Mouse (Mus musculus) left cerebral cortex, postnatal 36 days (tissue): ENCODE measurements at regions not wholly inside any gene's neighbourhood (a gene's known extent, or its start where the extent isn't known, plus 50 kb on each side); places are given as distances from the start of the nearest gene placed in this dataset.
A peak's percentile ranks its signal among the peaks of the same experiment; 100 is the strongest.

Experiments used
- DNase-seq, 2 experiments: peaks; one replicate each; pipeline ENCODE4 v3.0.0; 2021 to 2022; ENCODE audit warnings: low spot score in 2 of 2, mixed read lengths in 1 of 2
- intact Hi-C: fragments of 180-260 bp; cut with DNase I; formaldehyde crosslinking; loops from one replicate; pipeline ENCODE4 v1.15.1; 2025

DNA sequence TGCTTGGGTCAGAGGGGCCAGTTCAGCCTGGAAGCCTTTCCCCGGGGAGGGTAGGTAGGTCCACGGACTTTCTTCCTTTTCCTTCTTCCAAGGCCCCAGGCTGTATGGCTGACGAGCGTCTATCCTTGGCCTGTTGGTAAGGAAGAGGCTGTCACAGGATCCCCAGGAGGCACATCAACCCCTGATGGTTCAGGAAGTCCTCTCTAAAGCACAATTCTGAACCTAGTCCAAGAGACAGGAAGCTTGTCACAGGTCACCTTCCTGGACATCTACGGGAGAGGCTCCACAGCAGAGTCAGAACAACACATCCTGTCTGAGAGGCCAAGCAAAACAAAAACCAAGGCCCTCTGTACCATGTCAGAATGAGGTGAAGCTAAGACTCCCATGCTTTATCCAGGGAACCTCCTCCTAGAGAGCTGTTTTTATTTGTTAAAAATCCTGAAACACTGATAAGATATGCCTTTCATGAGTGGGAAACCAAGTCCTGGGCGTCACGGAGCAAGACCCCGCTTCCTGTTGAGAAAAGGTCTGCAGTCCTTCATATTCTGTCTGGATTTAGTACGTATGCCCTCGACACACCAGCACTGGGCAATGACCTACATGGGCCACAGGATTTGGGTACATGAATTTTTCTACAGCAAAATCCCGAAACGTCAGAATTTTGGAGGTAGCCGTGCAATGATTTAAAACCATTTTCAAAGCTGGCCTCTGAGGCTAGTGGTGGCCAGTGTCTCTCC, 52.0 kb upstream of the Snrk start:
- no peak for DNase-seq
- intact Hi-C loops = loop anchor here (5.0 kb wide), 1 partner anchor 33 kb away; no protein-coding TSS in a partner anchor

DNA sequence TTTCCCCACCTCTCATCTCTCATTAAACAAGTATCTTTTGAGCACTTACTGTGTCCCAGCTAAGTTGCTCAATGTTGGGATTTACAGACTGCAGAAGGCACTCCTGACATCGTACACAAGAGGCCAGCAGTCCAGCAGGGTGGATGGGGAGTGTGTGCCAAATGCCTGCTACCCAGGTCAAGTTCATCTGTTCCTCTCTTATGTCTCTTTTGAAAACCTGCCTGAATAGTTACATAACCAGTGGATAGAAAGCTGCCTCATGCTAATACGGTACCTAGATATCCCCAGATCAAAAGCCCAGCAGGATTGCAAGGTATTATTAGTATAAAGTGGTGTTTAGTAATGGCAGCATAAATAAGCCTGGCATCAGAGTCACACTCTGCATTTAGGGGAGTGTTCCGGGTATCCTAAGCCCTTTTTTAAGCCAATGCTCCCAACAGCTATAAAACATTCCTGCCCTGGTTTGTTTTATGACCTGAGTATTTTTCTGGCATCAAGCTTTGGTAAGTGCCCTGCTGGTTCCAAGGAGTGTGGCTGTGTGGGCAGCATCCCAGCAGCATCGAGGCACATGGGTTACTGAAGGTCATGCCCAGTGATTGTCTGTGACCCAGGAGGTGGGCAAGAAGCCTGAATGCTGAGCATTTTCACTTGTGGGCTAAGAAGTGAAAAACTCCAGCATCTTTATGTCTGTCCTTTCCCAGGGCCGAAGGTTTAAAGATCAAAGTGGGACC, 59.1 kb upstream of the Pomgnt2 start:
- intact Hi-C loops = no loop called here
- DNase-seq = no peak

DNA sequence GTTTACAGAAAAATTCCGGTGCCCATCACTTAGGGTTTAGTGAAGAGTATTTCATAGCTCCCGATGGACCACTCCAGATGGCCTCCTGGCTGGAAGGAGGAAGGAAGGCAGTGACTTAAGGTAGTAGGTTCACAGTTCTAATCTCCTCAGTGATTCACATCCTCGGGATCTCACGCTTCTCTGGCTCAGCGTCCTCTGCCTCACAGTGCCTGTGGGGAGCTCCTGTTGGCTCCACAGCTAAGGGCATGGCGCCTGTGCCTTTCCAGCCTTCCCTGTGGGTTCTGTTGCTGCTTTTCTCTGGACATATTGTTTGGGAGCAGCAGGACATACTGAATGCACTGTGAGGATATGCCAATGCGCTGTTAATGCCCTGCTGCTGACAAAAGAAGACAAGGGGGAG, 54.8 kb upstream of the Pomgnt2 start:
- intact Hi-C loops = loop anchor here (2.0 kb wide), 1 partner anchor 17 kb away; no protein-coding TSS in a partner anchor
- no peak for DNase-seq

DNA sequence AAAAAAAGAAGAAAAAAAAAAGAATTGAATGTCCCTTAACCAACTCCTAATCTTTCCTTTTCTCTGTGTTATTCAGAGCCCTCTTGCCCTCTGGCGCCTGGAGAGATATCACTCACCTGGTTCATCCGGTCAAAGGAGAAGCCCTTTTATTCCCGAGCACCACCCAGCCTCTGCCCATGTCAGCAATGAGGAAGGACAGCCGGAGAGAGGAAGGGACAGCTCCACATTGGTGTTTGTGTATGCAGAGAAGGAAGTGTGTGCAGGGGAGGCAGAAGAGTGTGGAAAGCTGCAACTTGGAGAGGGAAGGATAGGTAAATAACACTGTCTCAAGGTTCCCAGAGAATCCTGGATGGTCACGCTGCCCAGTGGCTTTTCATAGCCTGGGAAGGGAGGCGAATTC, 54.2 kb upstream of the Pomgnt2 start:
- intact Hi-C loops = no loop called here
- DNase-seq = no peak

DNA sequence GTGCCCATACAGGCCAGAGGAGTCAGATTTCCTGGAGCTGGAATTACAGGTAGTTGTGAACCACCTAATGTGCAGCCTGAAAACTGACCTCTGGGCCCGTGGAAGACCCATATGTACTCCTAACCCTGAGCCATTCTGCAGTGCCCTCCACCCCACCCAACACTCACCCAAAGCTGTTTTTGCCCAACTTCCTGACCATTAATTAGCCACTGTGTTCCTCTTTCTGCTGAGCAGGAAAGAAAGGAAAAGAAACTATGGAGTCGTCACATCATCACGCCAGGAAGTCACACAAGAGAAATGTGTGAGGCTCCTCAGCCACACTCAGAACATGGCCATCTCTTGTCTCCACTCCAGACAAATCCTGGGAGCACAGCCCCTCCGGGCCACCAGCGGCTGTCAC, 52.1 kb upstream of the Pomgnt2 start:
- DNase-seq = no peak
- intact Hi-C loops = no loop called here

DNA sequence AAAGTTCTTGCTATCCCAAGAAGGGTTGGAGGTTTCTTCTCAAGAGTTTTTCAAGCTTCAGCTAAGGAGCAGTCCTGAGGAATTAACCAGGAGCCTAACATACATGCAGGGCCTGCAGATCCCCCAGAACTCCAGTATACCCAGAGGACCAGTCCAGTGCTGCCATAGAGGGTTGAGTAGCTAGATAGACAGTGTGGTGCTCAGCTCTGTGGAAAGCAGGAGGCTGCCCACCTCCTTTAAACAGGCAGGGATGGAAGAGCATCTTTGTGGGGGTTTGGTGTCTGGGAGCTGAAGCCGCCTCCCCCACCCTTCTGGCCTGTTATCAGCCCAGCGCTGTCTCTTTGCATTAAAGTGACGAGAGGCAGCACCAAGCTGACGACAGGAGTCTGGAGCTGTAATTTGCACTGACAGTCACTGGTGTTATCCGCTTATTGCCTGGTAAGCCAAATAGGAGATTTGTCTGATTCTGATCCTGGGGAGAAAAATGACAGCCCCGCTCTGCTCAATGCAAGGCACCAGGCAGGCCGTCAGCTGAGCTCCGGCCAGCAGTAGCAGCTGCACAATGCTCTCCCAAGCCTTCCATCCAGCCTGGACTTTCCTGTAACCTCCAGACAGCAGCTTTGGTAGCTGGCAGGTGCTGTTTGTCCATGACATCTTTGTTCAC, 51.2 kb upstream of the Pomgnt2 start:
- intact Hi-C loops = no loop called here
- DNase-seq = peak in 1 of 2 experiments; percentile 34
